Mouse (Mus musculus) urinary bladder, postnatal 25 days (tissue): ENCODE measurements around the gene Ap2b1.

ENCODE experiments used
- DNase-seq: peaks from one replicate; pipeline ENCODE4 v3.0.0; 2022; ENCODE audit warnings: low spot score

The Ap2b1 gene

DNA sequence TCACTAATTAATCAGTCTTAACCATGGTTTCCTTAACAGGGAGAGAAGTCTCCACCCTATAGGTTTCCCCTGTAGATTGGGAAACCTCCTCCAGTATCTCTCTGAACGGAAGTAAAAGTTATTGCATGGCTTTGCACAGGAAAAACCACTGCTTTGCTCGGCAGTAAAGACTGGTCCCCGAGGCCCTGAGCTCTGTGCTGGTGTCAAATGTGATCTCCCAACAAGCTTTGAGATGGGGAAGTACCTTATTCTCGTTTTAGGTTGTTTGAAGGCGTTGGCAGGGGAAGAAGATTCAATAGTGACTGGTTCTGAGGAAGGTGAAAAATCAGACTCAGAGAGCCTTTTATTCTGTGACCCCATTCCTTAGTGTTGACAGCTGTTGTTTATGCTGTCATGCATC, 99.9 kb downstream of the Ap2b1 start:
- no peak for DNase-seq

DNA sequence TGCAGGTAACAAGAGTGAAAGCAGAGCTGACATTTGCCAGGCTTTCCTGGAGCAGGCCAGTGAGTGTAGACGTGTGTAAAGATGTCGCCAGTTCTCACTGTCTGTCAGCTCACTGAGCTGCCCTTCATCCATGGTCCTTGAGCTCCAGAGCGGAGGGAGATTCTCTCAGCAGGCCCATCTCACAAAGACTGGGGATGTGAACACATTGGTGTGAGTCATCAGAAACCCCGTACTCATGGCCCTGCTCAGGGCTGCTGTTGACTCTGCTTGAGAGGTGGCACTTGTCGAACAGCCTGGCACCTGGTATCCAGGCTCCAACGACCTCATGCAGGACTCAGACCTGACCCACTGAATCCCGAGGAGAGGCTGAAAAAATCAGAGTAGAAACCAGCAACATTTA, 105.0 kb downstream of the Ap2b1 start:
- DNase-seq, result no peak

DNA sequence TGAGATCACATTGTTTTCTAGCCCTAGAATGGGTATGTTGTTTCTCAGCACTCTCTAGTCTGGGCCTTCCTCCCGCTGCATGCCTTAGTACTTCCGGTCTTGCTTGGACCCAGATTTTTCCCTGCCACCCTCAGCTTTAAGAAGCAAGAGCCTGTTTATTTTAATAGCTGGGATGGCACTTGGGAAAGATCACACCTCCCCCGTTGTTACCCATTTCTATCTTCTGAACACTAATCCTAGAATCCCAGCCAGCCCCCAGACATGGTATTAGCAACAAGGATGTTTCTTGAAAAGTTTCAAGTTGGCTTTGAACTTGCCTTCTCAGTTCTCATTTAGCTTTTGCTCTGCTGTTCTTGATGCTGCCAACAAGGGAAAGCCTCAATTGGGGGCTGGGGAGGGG, 107.6 kb downstream of the Ap2b1 start:
- no peak for DNase-seq

DNA sequence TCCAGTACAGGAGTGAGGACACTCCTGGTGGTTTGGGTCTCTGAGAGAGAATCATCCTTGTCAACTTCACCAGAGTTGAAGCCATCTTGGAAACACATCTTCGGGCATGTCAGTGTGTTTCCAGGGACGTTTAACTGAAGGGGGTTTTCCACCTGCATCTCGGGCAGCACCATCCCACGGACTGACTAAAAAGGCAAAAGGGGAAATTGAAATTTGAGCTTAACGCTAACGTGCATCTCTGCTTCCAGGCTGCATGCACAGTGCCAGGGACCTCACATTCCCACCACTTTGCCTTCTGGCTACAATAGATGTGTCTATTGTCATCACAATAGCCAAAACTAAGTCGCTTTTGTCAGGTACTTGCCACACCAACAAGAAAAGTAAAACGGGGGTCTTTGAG, 109.4 kb downstream of the Ap2b1 start:
- DNase-seq, result no peak

DNA sequence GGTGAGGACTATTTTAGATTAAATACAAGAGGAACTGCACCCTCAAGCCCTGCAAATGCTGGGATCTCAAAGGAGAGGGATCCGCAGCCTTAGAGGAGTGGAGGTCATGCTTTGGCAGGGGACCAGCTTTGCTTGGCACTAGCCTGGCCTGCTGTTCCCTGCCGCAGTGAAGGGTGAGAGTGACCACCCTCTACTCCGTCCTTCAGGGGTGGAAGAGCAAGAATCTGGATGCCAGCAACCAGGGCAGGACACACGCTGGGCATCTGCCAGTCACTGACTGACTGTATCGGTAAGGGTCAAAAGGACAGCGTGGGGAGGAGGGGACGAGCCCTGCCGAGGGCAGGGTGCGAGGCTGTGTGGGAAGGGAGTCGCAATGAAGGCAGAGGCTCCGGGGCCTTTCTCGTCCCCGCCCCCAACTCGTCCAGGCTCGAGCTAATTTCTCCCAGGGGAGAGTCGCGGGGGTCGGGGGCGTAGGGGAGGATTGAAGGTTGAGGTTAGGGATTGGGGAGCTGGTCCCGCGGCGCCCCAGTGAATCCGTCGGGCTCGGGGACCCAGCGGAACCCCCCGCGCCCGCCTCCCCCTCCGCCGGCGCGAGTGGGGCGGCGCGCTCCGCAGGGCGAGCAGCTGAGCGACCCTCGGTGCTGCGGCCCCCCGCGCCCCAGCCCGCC, 110.4 kb downstream of the Ap2b1 start, which contains the start of gene Rasl10b:
Gene Rasl10b (plus strand): TSS at position 51 of the 668 bp plus-strand sequence.
- DNase-seq, result no peak

DNA sequence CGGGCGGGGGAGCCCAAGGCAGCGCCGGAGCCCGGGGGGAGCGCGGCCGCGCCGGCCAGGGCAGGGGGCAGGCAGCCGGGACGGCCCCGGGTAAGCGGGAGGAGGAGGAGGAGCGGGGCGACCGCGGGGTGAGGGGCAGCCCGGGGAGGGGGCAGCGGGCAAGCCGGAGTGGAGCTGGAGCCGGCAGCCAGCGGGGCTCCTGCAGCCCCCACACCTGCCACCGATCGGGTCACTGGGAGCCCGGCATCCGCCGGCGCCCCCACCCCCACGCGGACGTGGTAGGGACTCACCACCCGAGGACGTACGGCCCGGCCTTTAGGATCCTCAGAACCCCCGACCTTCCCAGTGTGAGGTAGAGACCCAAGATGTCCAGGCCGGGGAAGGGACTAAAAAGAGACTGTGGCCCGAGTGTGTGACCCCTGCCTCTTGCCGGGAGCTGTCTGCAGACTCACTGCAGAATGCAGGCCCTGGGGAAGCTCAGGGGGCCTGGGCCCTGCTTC, 111.0 kb downstream of the Ap2b1 start:
- no peak for DNase-seq

DNA sequence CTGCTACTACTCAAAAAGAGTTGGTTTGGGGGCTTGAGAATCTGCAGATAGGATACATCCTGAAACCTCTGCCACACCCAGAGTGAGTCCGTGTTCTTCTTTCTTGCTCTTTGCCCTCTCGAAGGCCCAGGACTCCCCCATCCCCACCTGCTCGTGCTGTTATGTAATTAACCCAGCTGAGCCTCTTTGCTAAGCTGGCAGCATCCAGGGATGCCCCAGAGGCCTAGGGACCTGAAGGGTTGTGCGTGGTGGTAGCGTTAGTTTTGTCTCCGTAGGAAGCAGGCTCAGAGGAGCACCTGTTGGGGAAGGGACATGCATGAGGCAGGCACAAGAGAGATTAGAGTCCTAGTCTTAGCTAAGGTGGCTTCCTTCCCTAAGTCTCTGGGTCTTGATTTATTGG, 111.7 kb downstream of the Ap2b1 start:
- DNase-seq, result no peak

DNA sequence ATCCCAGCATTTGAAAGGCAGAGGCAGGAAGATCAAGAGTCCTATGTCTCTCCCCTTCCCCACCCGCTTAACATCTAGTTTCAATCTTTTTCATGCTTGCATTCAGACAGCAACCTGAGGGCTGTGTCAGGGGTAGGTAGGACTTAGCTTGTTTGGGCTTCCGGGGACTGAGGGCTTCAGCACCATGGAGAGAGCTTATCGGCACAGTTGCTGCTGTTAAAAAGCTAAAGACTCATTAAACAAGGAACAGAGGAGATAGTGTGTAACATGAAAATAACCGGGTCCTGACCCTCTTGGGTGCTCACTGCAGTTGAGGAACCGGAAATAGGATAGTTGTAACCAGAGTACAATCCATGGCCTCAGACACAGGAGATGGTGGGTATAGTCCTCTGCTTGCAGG, 118.3 kb downstream of the Ap2b1 start:
- peak; percentile 60 for DNase-seq

DNA sequence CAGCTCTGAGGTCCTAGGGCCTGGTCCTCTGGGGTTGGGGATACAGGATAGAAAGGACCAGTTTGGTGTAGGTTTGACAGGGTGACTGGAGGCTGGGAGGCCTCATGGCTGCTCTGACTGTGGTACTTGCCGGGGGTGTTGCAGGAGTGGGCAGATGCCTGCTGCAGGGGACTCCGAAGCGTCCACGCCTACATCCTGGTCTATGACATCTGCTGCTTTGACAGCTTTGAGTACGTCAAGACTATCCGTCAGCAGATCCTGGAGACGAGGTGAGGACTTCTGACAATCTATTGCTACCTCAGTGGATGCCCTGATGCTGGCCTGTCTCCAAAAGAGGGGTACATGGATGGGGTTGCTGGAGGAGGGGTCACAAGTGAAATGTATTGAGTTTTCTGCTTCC, 118.9 kb downstream of the Ap2b1 start:
- no peak for DNase-seq

DNA sequence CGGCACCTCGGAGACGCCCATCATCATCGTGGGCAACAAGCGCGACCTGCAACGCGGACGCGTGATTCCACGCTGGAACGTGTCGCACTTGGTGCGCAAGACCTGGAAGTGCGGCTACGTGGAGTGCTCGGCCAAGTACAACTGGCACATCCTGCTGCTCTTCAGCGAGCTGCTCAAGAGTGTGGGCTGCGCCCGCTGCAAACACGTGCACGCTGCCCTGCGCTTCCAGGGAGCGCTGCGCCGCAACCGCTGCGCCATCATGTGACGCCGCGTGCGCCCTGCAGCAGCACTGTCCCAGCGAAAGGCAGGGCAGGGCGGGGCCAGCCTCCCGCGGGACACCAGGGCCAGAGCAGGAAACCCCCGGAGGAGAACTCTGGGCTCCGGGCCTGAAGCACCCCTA, 119.7 kb downstream of the Ap2b1 start:
- no peak for DNase-seq

DNA sequence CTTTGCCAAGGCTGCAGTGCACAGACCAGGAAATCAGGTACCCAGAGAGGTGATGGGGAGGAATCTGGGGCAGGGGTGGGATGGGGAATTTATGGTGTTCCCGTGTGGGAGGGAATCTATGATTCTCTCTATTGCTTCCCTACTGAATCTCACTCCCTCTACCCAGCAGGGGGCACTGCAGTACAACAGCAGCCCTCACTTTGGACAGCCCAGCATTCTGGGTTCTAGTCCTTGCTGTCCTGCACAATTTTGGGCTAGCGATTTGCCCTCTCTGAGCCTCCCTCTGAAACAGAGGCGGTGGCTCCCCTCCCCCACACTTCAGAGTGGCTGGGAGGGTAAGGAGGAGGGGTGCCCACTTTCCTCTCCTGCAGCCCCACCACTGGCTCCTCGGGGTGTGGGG, 121.5 kb downstream of the Ap2b1 start:
- DNase-seq, result no peak

DNA sequence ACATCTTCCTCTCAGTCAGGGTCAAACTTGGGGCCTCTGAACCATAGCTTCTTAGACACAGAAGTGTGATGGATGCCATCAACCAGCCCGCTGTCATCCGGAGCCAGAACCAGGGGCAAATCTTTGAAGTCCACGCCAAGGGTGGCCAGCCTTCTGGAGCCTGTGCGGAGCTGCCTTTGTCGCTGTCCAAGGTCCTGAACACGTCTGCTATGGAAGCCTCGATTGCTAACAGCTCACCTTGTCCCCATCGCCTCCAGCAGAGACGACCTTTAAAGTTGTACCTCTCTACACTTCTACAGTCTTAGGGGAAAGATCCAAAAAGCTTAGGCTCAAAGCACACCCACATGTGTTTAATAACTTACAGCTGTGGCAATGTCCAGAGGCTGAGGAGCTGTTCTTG, 122.5 kb downstream of the Ap2b1 start:
- DNase-seq, result peak; percentile 77

DNA sequence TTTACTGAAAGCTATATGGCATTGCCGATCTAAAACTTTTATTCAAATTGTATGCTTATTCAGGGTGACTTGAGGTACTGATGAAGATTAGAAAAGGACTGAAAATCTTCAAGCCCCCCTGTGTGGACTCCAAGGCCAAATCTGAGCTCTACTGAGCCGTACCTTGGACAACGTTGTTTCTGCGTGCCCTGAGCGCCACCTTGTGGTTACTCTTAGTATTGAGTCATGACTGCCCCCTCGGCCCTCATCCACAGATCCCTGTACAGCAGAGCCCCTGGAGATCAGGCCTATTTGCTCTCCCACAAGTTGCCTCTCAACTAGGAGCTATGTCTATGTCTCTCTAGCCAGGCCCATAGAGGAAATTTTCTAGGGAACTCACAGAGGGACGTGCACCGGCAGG, 125.9 kb downstream of the Ap2b1 start:
- peak; percentile 73 for DNase-seq

DNA sequence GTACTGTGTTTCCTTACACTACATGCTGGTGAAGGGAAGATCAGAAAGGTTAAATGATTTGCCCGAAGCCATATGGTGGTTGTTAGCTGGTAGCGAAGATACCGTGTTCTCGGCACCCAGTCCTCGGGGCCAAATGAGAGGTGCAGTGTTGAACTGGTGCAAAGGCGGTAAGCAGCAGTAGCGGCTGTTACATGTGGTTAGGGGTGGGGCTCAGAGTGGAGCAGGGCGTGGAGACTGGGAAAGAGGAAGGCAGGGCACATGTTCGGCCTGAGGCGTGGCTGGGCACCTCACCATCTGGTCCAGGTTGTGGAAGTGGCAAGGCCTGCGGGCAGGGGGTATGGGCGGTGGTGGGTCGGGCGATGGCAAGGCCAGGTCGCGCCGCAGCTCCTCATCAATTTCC, 128.1 kb downstream of the Ap2b1 start:
- DNase-seq, result no peak

DNA sequence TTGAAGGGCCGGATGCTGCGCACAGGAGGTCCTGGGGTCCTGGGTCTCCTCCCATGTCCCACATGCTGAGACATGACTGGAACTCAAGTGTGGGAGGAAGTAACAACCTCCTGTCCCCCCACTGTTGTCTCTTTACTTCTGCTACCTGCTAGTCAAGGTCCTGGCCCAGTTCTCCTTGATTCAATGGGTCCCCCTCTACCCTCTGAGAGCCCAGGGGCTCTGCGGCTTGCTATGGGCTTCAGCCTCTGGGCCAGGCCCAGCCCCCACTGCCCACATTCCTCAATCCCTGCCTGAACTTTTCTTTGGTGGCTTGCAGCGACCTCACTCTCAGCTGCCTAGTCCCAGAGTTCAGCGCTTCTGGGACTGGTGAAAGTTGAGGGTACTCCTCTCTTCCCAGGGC, 130.5 kb downstream of the Ap2b1 start, which contains the start of gene Gas2l2:
Gene Gas2l2 (minus strand): TSS at position 101 of the 400 bp plus-strand sequence.
- no peak for DNase-seq

DNA sequence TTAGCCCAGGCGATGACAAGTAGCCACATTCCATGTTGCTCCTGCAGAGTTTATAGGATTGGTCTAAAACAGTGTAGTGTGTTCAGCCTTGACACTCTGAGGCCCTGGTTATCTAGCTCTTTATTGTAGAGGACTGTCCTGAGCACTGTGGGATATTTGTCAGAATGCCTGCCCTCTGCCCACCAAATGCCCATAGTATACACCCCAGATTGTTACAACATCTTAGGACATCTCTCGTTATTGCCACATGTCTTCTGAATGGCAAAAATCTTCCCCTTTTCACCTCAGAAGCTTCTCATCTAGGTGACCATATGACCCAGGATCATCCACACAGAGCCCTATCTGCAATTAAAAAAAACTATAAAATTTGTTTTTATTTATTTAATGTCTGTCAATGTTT, 133.7 kb downstream of the Ap2b1 start:
- no peak for DNase-seq

DNA sequence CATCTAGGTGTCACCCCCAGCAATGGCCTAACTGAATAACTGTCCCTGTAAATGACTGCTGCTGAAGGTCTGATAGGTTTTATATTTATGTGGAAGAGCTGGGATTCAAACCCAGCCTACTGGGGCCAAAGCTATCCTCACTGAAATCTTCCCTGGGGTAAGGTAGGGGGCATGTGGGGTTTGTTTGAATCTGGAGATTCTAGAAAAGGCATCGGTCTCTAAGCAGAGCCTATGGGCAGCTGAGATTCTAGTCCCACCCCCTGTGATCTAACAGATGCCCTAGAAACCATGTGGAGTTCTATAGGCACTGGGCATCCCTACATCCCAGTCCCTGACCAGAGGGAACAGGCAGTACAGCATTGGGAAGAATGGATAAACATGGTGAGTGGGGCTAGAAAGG, 138.6 kb downstream of the Ap2b1 start, which contains the start of gene 1700020L24Rik:
Gene 1700020L24Rik (plus strand): TSS at position 301 of the 400 bp plus-strand sequence.
- DNase-seq, result no peak

DNA sequence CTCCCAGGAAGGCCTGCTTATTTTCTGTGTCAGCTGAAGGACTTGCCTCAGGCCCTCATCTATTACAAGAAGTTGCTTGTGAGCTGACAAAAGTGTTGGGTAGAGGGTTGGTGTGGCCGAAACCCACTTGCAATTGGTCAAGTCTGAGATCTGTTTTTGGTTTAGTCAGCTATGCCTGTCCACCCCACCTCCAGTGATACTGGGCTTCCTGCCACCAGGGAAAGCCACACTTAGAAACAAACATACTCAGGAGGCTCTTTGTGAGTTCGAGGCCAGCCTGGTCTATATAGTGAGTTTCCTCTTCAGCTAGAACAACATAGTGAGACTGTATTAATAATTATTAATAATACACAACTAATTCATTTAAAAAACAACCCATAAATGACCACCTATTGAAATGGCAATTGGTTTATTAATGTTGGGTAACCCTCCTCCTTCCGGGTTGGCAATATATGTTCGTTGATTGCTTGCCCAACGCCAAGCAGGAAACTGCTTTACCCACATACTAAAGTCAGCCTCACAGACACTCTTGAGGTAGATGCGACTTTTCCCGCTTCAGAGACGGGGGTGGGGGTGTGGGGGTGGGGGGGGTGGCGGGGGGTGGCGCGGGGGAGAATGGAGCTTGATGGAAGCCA, 140.7 kb downstream of the Ap2b1 start:
- no peak for DNase-seq

DNA sequence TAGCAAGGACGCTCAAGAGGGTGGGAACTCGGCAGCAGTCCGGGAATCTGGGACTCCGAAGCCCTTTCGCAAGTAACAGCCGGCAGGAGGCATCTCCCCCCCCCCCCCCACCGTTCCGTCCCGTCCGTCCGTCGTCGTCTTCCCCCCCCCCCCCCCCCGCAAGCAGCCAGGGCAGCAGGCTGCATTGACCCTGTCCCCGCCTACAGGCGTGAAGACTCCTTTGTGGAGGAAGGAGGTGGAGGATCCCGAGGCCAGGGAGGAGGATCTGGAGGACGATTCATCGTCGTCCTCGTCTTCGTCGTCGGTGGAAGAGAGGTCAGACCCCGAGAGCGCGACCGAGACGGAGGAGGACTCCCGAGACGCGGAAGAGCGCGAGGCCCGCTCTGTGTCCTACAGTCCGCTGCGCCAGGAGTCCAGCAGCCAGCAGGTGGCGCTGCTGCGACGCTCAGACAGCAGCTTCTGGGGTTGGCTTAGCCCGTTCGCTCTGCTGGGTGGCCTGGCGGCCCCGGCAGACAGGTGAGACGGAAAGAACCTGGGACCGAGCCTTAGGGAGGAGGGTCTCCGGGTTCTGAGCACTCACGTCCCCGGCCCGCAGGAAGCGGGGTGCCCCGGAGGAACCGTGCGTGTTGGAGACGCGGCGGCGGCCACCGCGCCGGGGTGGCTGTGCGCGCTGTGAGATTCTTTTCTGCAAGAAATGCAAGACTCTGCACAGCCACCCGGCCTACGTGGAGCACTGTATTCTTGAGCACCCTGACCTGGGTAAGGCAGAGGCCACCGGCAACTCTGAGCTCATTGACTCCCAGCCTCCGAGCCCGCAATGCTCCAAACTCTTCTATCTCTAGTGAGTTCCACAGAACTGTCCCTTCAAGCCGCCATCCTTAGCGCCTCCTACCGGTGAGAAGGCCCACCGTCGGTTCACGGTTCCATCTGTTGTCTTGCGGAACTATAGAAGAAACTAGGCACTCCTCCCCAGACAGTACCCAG, 141.5 kb downstream of the Ap2b1 start:
- peak; percentile 83 for DNase-seq

DNA sequence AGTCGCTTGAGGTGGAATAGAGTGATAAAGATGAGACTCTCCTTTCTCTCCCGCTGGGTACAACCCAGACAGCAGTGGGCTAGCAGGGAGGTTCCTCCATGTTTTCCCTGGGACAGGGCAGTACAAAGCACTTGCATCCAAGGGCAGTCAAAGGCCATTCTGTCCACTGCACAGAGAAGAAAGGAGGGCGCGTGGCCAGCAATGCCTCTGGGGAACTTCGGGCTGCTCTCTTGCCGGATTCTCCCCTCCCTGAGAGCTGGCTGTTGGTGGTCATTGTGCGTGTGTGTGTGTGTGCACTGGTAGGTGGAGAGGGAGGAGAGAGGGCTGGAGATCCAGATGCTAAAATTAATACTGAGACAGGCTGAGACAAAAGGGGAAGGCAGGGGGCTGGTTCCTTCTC, 142.4 kb downstream of the Ap2b1 start:
- no peak for DNase-seq

DNA sequence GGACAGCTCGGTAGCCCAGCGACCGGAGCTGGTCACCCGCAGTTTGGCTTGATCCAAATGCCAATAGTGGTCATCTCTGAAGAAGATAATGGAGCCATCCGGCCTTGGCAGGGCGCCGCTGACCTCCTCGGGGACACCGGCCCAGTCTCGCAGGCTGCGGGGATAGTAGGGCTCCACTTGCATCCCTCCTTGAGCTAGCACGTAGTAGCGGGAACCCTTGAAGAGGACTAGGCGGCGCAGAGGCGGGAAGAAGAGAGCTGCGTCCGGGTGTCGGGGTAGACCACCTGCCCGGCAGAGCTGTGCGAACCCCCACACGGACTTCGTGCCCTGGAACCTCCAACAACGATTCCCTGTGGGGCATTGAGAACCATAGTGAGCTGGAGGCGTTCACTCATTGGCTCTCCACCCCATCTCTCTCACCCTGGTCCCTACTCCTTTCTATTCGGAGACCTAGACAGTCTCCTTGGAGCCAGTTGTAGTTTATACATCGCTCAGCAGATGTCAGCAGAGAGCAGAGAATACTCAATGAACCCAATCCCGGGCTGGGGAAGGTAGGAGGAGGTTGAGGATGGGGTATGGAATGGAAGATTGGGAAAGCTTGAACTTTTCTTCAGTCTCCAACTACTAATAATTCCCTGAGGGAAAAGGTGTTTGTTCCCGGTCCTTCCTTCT, 143.9 kb downstream of the Ap2b1 start:
- peak; percentile 69 for DNase-seq

DNA sequence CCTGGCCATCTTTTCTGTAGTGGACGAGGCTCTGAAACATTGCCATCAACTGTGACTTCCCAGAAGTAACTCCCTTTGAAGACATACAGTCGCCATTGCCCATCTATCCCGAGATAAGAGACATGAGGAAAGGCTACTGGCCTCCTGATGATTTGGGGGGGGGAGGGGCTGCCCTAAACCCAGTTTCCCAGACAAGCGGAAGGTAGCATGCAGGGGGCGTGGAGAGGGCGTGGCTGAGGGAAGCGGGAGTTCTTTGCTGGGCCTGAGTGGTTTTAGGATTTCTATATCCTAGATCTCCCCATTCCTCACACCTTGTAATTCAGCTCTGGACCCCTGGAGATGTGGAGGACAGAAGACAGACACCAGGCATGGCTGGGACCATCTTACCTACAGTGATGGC, 145.0 kb downstream of the Ap2b1 start:
- DNase-seq, result no peak
